Mouse (Mus musculus) adrenal gland, adult 8-10 months (tissue): Measurements from ENCODE around the gene Cpeb3. TPM values are rescaled to one million over a fixed set of nuclear protein-coding genes. Genes with fewer than 3 reads are reported as not detected.
"Not testable (repeated sequence)": the region's sequence is repeated elsewhere in the genome, so short reads cannot be mapped to it uniquely, and the experiment has no call there.

Source experiments
- DNase-seq: peaks from one replicate; pipeline ENCODE4 v3.0.0; 2022
- total RNA-seq, 4 experiments: library from RNA; stranded (reverse); gene quantifications; 2 replicates each; pipeline ENCODE4 v1.2.4; 2022

Cpeb3 gene
- total RNA-seq, 4 experiments from 2014 or later: 20.4 to 29.9 (median 26.0) TPM

GRCm38 (mm10) chr19:37206641-37207302 is 1.6 kb downstream of the Cpeb3 start:
- DNase-seq: peak; percentile 54

GRCm38 (mm10) chr19:37205155-37205554 is 3.2 kb downstream of the Cpeb3 start:
- not testable (repeated sequence) for DNase-seq

GRCm38 (mm10) chr19:37203371-37203770 is 5.0 kb downstream of the Cpeb3 start:
- no peak for DNase-seq

- no peak for DNase-seq
Observed at GRCm38 (mm10) chr19:37199889-37200288, 8.5 kb downstream of the Cpeb3 start.

DNA sequence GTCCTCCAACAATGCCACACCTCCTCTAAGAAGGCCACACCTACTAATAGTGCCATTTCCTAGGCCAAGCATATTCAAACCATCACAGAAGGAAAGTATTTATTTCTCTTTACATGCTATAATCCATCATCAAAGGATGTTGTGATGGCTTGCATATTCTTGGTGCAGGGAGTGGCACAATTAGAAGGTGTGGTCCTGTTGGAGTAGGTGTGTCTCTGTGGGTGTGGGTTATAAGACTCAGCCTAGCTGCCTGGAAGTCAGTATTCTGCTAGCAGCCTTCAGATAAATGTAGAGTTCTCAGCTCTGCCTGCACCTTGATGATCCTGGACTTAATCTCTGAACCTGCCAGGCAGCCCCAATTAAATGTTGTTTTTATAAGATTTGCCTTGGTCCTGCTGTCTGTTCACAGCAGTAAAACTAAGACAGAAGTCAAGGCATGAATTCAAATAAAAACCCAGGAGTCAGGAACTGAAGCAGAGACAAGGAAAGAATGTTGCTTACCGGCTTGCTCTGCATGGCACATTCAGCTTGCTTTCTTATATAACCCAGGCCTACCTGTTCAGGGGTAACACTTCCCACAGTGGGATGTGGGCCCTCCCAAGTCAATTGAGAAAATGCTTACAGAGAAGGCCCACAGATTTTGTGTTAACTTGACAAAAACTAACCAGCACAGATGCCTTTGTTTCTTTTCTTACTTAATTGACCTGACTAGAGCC is 10.1 kb downstream of the Cpeb3 start:
- no peak for DNase-seq

DNA sequence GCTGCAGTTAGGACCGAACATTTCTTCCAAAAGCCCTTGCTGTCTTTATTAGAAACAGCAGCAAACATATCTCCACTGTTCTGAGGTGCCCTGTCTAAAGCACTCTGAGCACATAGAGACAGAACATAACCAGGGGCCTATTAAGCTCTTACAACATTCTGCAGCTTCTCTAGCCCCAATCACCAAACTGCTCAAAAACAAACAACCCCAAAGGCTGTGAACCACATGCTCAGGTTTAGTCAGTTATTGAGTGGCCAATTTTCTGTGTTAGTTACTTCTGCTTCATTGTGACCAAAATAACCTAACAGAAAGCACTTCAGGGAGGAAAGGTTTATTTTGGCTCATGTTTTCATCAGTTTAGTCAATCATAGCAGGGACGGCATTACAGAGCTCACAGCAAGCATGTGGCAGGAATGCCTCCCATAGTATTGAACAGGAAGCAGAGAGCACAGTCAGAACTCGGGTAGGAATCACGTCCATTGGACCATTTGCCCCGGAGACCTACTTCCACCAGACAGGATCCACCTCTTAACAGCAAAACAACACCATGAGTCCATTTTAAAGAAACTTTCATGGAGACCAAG is 15.8 kb downstream of the Cpeb3 start:
- no peak for DNase-seq

DNA sequence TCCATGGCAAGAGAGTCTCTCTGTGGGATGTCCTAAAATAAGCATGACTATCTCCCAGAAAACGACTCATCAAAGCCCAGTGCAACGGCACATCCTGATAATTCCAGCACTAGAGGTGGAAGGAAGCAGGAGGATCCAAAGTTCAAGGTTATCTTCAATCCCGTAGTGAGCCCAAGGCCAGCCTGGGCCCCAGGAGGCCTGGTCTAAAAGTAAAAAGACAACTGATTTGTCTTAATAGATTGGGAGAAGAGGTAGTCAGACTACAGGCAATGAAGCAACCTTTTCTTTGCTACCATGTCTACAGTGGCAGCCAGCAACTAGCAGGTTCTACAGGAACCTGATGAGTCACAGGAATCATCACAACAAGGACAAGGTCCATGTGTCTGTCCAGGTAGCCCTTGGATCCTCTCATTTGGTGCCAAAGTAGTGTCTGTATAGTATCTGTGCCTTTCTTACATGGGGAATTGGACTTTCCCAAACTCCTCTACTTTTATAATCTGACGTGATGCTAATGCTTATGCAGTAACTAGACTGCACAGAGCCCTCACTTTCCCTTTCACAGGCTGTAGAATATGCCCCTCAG is 19.9 kb downstream of the Cpeb3 start:
- no peak for DNase-seq

DNA sequence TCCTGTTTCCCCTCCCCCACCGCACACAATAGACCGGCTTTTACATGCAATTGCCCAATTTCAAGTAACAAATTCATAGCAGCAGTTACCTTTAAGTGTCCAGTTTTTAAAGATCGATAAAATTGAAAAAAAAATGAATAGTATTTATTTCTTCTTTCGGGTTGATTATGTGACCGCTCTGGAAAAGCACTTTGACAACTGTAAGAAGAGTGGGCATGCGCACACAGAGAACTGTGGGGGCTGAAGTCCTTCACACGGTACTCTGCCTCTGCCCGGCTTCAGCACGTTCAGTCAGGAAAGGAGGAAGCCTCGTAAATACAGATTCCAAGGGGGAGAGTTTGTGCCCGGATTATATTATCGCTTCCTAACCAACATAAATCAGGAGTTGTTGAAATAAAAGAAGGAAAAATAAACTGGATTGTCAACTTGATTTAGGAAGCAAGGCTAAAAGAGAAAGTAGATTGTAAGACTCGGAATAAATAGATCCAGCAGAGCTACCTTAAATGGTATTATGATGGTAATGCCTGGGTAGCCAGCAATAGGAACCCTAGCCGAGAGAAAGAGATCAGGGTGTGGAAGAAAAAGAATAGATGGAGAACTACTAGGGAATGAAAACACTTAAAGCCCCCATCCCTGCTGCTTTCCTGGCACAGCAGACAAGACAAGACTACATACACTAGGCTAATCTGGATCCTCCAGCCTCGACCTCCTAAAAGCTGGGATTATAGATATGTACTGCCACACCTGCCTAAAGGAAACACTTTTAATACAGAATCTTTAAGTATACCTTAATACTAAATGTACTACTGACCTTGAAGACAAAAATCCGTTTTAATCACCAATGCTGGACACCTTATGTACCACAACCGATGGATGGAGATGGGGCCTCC is 30.3 kb downstream of the Cpeb3 start:
- peak; percentile 64 for DNase-seq

- DNase-seq: no peak
Observed at GRCm38 (mm10) chr19:37176879-37177462, 31.4 kb downstream of the Cpeb3 start.

- no peak for DNase-seq
Observed at GRCm38 (mm10) chr19:37175919-37176318, 32.5 kb downstream of the Cpeb3 start.

DNA sequence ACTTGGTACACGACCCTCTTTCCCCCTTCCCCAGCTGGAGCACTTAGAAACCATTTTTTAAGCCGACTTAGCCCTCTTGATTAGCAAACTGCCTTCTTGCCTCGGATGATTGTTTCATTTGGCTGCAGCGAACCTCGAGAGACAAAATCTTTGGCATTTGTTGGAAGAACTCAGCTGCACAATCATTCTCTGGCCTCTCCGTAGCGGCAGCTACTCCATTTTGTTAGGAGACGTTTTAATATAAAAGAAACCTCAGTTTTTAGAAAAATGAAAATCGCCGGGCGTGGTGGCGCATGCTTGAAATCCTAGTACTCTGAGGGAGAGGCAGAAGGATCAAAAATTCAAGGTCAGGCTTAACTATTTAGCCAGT is 33.0 kb downstream of the Cpeb3 start:
- no peak for DNase-seq

- peak; percentile 66 for DNase-seq
Observed at GRCm38 (mm10) chr19:37174716-37175435, 33.5 kb downstream of the Cpeb3 start.

GRCm38 (mm10) chr19:37174116-37174715 is 34.2 kb downstream of the Cpeb3 start:
- peak; percentile 25 for DNase-seq

DNA sequence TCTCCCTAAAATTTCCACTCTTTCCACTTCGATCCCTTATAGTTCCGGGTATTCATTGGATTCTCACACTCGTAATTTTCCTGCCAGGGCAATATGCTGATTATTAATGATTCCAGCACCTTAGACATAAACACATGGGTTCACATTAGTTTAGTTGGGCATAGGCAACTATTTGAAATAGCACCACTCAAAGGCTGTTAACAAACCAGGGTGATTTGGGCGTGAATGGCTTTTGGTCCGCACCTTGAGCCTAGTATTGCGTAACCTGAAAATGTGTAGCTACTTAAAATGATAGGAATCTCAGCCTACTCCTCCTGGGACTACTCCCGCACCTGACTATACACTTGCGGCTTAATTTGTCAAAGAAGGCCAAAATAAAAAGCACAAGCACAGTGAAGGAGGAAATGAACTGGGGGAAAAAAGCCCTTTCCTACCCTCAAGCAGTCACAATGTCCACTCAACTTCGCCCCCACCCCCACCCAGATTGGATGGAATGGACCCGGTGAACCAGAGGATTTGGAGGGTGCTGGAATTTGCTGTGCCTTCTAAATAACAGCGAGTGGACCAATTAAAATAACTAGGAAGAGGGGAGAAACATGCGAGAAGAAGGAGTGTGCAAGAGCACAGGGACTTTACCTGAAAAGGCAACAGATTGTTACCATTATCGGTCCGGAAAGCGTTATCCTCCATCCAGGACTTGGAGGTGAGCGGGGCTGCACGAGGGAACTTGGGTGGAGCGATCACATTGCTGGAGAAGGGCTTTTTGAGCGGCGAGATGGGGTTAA is 34.9 kb downstream of the Cpeb3 start:
- DNase-seq: no peak

GRCm38 (mm10) chr19:37172566-37173130 is 35.8 kb downstream of the Cpeb3 start:
- DNase-seq: no peak

- no peak for DNase-seq
Observed at GRCm38 (mm10) chr19:37172096-37172495, 36.3 kb downstream of the Cpeb3 start.

- no peak for DNase-seq
Observed at GRCm38 (mm10) chr19:37156770-37157336, 51.5 kb downstream of the Cpeb3 start.

GRCm38 (mm10) chr19:37156040-37156439 is 52.4 kb downstream of the Cpeb3 start:
- DNase-seq: no peak

DNA sequence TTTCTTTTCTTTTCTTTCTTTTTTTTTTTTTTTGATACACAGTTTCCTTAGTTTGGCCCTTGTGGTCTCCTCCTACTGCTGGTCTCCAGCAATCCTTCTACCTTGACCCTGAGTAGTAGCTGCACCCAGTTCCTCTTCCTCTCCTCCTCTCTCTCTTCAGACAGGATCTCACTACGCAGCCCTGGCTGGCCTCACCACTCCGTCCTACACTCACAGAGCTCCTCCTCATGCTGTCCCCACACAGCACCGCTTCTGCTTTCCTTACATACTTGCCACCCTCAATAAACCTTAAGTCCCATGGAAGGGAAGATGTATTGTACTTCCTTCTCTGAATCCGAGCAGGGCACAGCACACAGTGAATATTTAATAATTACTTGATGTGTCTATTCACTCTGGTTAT is 61.3 kb downstream of the Cpeb3 start:
- no peak for DNase-seq
